Mouse (Mus musculus) heart, embryonic 14.5 days (tissue): ENCODE results near the gene Tomm40l. TPM values are rescaled to one million over a fixed set of nuclear protein-coding genes. Genes with fewer than 3 reads are reported as not detected.

Source experiments
- ATAC-seq: fragments of 200-750 bp; cut with Nextera tagmentation; 2 replicates; pipeline ENCODE4 v1.8.0; 2017; ENCODE audit warnings: low read depth, moderate TSS enrichment; ENCODE audit not compliant: insufficient number of reproducible peaks, insufficient read depth, low FRiP score
- H3K27ac ChIP-seq, 2 experiments: fragments of 200-500 bp in 1 of 2; fragments of 300-500 bp in 1 of 2; sonication (generic) in 1 of 2; replicated peaks in 1 of 2; 2 replicates each; pipeline ENCODE4 v1.5.1; 2012 to 2014; ENCODE audit warnings: low read depth in 2 of 2, low read length in 2 of 2, control low read depth in 1 of 2, mild to moderate bottlenecking in 1 of 2, mixed read lengths in 1 of 2; ENCODE audit not compliant: control insufficient read depth in 1 of 2, insufficient read depth in 1 of 2
- H3K27me3 ChIP-seq: fragments of 300-500 bp; sonication (generic); 2 replicates; pipeline ENCODE4 v1.6.1; 2014; ENCODE audit warnings: mild to moderate bottlenecking, low read length, control low read depth; ENCODE audit not compliant: control insufficient read depth, insufficient read depth
- H3K36me3 ChIP-seq: fragments of 300-500 bp; sonication (generic); 2 replicates; pipeline ENCODE4 v1.6.1; 2014; ENCODE audit warnings: mild to moderate bottlenecking, control low read depth, low read length, mixed read lengths; ENCODE audit not compliant: control insufficient read depth, insufficient read depth
- H3K4me1 ChIP-seq, 2 experiments: fragments of 200-500 bp in 1 of 2; fragments of 300-500 bp in 1 of 2; sonication (generic) in 1 of 2; 2 replicates each; pipeline ENCODE4 v1.6.1; 2012 to 2014; ENCODE audit warnings: low read length in 2 of 2, control low read depth in 1 of 2, mixed read lengths in 1 of 2; ENCODE audit not compliant: control insufficient read depth in 2 of 2, insufficient read depth in 2 of 2
- H3K4me2 ChIP-seq: fragments of 300-500 bp; sonication (generic); 2 replicates; pipeline ENCODE4 v1.6.1; 2014; ENCODE audit warnings: mild to moderate bottlenecking, low read length
- H3K4me3 ChIP-seq, 2 experiments: fragments of 200-500 bp in 1 of 2; fragments of 300-500 bp in 1 of 2; sonication (generic) in 1 of 2; 2 replicates each; pipeline ENCODE4 v1.5.1; 2012 to 2014; ENCODE audit warnings: low read length in 2 of 2, mild to moderate bottlenecking in 2 of 2, control low read depth in 1 of 2, low read depth in 1 of 2, moderate library complexity in 1 of 2; ENCODE audit not compliant: control insufficient read depth in 1 of 2, insufficient read depth in 1 of 2
- H3K9ac ChIP-seq: fragments of 300-500 bp; sonication (generic); 2 replicates; pipeline ENCODE4 v1.6.1; 2014; ENCODE audit warnings: mild to moderate bottlenecking, low read length
- H3K9me3 ChIP-seq: fragments of 300-500 bp; sonication (generic); 2 replicates; pipeline ENCODE4 v1.6.1; 2016; ENCODE audit warnings: low read length, control low read depth; ENCODE audit not compliant: control insufficient read depth
- WGBS: fragments of 180-500 bp; shearing (Covaris S2); extraction: QIAGEN DNeasy Blood & Tissue Kit; methylation state at CpG from one replicate; pipeline ENCODE4 v1.1.7; 2014; 5-methylcytosine and 5-hydroxymethylcytosine counted together
- polyA plus RNA-seq: library from polyadenylated mRNA; unstranded; fragments of >200 nt; fragmentation: Nextera tagmentation; extraction: Ambion mirVana; gene quantifications from 2 replicates; pipeline ENCODE4 v1.2.1, GENCODE M21; 2014

The Tomm40l gene
- polyA plus RNA-seq, 1 experiment from 2014 or later = 54.2 TPM

GRCm38 (mm10) chr1:171239992-171240744 is 17.9 kb upstream of the Tomm40l start:
- Histone ChIP-seq H3K4me1 (peaks cover 0 to 4% of the 10 kb centered on the region in 2 experiments; a peak in 1 of 4 replicates), H3K4me2 (no peak overlapping the region), H3K27ac (no peak overlapping the region), H3K9me3 (no peaks in the 10 kb centered on the region), H3K9ac (no peak overlapping the region; the same call in 1 of the 2 replicates), H3K27me3 (no peaks in the 10 kb centered on the region), H3K36me3 (peaks cover 98% of the 10 kb centered on the region), H3K4me3 (no peak overlapping the region)
- 73% methylated on average over 15 of the region's 15 CpGs for WGBS
- no peak for ATAC-seq

- H3K36me3 ChIP-seq = peaks cover 99% of the 10 kb centered on the region
- WGBS = 66% methylated on average over 14 of the region's 14 CpGs
- no peaks in the 10 kb centered on the region for H3K9me3 ChIP-seq
- H3K4me2 ChIP-seq = no peak overlapping the region
- no peak overlapping the region for H3K9ac ChIP-seq
- H3K4me1 ChIP-seq = peaks cover 3 to 4% of the 10 kb centered on the region in 2 experiments; a peak in 2 of 4 replicates
- H3K27ac ChIP-seq = no peak overlapping the region
- no peak overlapping the region for H3K4me3 ChIP-seq
- H3K27me3 ChIP-seq = no peaks in the 10 kb centered on the region
- no peak for ATAC-seq
Observed at GRCm38 (mm10) chr1:171238463-171238862, 16.1 kb upstream of the Tomm40l start.

GRCm38 (mm10) chr1:171237438-171237837 is 15.1 kb upstream of the Tomm40l start:
- H3K4me3 ChIP-seq = no peak overlapping the region
- no peak overlapping the region for H3K27ac ChIP-seq
- WGBS = 75% methylated on average over 6 of the region's 6 CpGs
- peaks cover 89% of the 10 kb centered on the region for H3K36me3 ChIP-seq
- H3K27me3 ChIP-seq = no peaks in the 10 kb centered on the region
- H3K4me1 ChIP-seq = peaks cover 4 to 5% of the 10 kb centered on the region in 2 experiments; a peak in 2 of 4 replicates
- H3K4me2 ChIP-seq = no peak overlapping the region
- H3K9me3 ChIP-seq = no peaks in the 10 kb centered on the region
- no peak overlapping the region for H3K9ac ChIP-seq
- ATAC-seq = no peak

- Histone ChIP-seq H3K27ac (no peak overlapping the region), H3K4me1 (peaks cover 4 to 5% of the 10 kb centered on the region in 2 experiments; a peak in 2 of 4 replicates), H3K27me3 (no peaks in the 10 kb centered on the region), H3K4me3 (no peak overlapping the region), H3K36me3 (peaks cover 74% of the 10 kb centered on the region), H3K9me3 (no peaks in the 10 kb centered on the region), H3K9ac (no peak overlapping the region), H3K4me2 (no peak overlapping the region)
- ATAC-seq = no peak
- 51% methylated on average over 4 of the region's 4 CpGs for WGBS
Observed at GRCm38 (mm10) chr1:171235791-171236190, 13.5 kb upstream of the Tomm40l start.

- no peaks in the 10 kb centered on the region for H3K9me3 ChIP-seq
- 0 out of 4 replicates have a peak overlapping the region, but pooled peaks of 1 of the 2 experiments have one; percentile 14 for H3K27ac ChIP-seq
- WGBS = 86% methylated on average over 4 of the region's 4 CpGs
- no peak overlapping the region for H3K4me3 ChIP-seq
- H3K27me3 ChIP-seq = no peaks in the 10 kb centered on the region
- H3K36me3 ChIP-seq = peaks cover 61% of the 10 kb centered on the region
- 0 out of 2 replicates have a peak overlapping the region, but pooled peaks have one; percentile 7 for H3K9ac ChIP-seq
- no peak overlapping the region for H3K4me2 ChIP-seq
- ATAC-seq = no peak
- H3K4me1 ChIP-seq = peaks cover 4 to 5% of the 10 kb centered on the region in 2 experiments; a peak in 2 of 4 replicates
Observed at GRCm38 (mm10) chr1:171234538-171234937, 12.2 kb upstream of the Tomm40l start.

- Histone ChIP-seq H3K36me3 (peaks cover 57% of the 10 kb centered on the region), H3K27ac (peak within 1 kb of the TSS in 1 of 2 experiments; percentile 14; a peak in 1 of 4 replicates), H3K27me3 (no peaks in the 10 kb centered on the region), H3K4me1 (peaks cover 4 to 5% of the 10 kb centered on the region in 2 experiments; a peak in 2 of 4 replicates), H3K9ac (0 out of 2 replicates have a peak within 1 kb of the TSS, but pooled peaks have one; percentile 7), H3K4me3 (no peak within 1 kb of the TSS), H3K9me3 (no peaks in the 10 kb centered on the region), H3K4me2 (no peak within 1 kb of the TSS)
- ATAC-seq = no peak
- 85% methylated on average over 14 of the region's 14 CpGs for WGBS
Observed at GRCm38 (mm10) chr1:171234126-171234525, 11.8 kb upstream of the Tomm40l start, which contains the start of gene Fcer1g. Gene Fcer1g, minus strand, starts transcription at chr1:171234365.

- WGBS = 54% methylated on average over 12 of the region's 12 CpGs
- Histone ChIP-seq H3K27me3 (no peaks in the 10 kb centered on the region), H3K4me1 (peaks cover 4 to 5% of the 10 kb centered on the region in 2 experiments; a peak in 2 of 4 replicates), H3K36me3 (peaks cover 46% of the 10 kb centered on the region), H3K27ac (no peak overlapping the region), H3K4me2 (no peak overlapping the region), H3K9me3 (no peaks in the 10 kb centered on the region), H3K4me3 (no peak overlapping the region), H3K9ac (no peak overlapping the region)
- ATAC-seq = no peak
Observed at GRCm38 (mm10) chr1:171232800-171233730, 10.8 kb upstream of the Tomm40l start.
